Mouse (Mus musculus) thymus, adult 2 months (tissue): ENCODE measurements around the gene Rras.

Experiments
- CTCF ChIP-seq: fragments of 200-500 bp; IDR thresholded peaks from 2 replicates; pipeline ENCODE4 v1.5.1; 2012; ENCODE audit warnings: mild to moderate bottlenecking, control low read depth, low read length, moderate library complexity, borderline replicate concordance; ENCODE audit not compliant: control insufficient read depth, poor library complexity, insufficient read depth; ENCODE audit errors: extremely low read depth
- POLR2A ChIP-seq: fragments of 200-500 bp; IDR thresholded peaks from 2 replicates; pipeline ENCODE4 v1.6.1; 2012; ENCODE audit warnings: mild to moderate bottlenecking, low read length, control low read depth, moderate library complexity; ENCODE audit not compliant: control insufficient read depth, poor library complexity, insufficient read depth; ENCODE audit errors: extremely low read depth

- TF ChIP-seq POLR2A (no peak), CTCF (no peak)
These were observed 11.3 kb upstream of the Rras start for GRCm38 (mm10) chr7:45006503-45006902.
